In the genomic region with DNA sequence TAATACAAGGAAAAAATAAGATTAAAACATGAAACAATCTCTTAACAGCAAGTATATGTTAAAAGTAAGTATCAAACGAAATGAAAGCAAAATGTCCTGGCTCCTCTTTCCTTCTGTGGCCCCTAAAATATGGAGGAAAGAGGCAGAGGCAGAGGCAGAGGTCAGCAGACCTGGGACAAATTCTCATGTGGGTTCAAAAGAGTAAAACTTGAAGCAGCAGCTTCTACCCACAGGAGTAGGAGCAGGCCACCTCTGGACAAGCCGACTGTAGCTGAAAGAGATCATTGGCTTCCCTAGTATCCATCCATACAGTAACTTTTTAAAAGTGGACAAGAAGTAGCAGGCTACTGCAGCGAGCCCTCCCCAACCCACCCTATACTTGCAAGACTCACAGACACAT, we compare ENCODE assay signal across 2 mouse cellular contexts.
TF ChIP-seq lines count a peak whose summit lies in the region.

No protein-coding gene starts in this region.

TF ChIP-seq in CH12.LX, 34 proteins besides CTCF, POLR2A, EP300 and RAD21 (continued from another document):
- TF ChIP-seq ELF1 (IDR thresholded peaks at IDR 0.05; ENCODE audit: low read depth, low read length) (no peak), JUN (IDR thresholded peaks at IDR 0.05; ENCODE audit: insufficient read depth, low read depth, low read length) (no peak), RCOR1 (conservative IDR thresholded peaks at IDR 0.05; ENCODE audit: low read depth, low read length) (no peak), MAX (IDR thresholded peaks at IDR 0.05; ENCODE audit: low read length) (no peak), ZMIZ1 (IDR thresholded peaks at IDR 0.05; ENCODE audit: low read depth, low read length) (no peak), NRF1 (IDR thresholded peaks at IDR 0.05; ENCODE audit: low read depth, low read length) (no peak)

TF ChIP-seq in myocyte, 11 proteins besides CTCF, POLR2A, EP300 and RAD21 (continued from another document):
- no peak for TF ChIP-seq POLR2AphosphoS2 (IDR thresholded peaks at IDR 0.05; ENCODE audit: insufficient read length, low read depth)
- no peak for TF ChIP-seq TCF3 (IDR thresholded peaks at IDR 0.05; ENCODE audit: insufficient read length, low read depth)
- TF ChIP-seq USF1 (IDR thresholded peaks at IDR 0.05; ENCODE audit: low read depth), result no peak
